Mouse (Mus musculus) retina, postnatal 7 days (tissue): ENCODE data around the gene Cd164l2.

Source experiments
- DNase-seq: peaks from one replicate; pipeline ENCODE4 v3.0.0-alpha.2; 2012; ENCODE audit warnings: low read depth, low spot score

Gene Cd164l2

GRCm38 (mm10) chr4:133220656-133221055 lies 8.7 kb downstream of the Cd164l2 start:
- DNase-seq, result no peak

GRCm38 (mm10) chr4:133221701-133222100 lies 9.8 kb downstream of the Cd164l2 start:
- DNase-seq, result no peak

DNA sequence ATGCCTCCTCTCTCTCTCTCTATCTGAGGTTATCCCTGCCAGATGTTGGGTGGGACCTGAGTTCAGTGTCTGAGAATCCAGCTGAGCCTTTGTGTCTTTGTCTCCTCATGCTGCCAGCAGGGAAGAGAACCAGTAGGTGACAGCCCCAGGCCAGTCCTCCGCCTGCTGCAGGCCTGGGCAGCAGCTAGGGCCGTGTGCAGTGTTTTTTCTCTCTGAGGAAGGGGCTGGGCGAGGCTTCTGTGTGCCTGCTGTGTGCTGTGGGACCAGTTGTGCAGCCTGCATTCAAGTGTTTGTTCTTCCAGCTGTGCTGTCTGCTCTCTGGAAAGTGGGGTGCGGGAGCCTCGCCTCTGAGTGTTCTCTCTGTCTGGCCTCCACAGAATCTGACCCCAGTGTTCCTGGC lies 11.9 kb downstream of the Cd164l2 start:
- DNase-seq, result no peak

DNA sequence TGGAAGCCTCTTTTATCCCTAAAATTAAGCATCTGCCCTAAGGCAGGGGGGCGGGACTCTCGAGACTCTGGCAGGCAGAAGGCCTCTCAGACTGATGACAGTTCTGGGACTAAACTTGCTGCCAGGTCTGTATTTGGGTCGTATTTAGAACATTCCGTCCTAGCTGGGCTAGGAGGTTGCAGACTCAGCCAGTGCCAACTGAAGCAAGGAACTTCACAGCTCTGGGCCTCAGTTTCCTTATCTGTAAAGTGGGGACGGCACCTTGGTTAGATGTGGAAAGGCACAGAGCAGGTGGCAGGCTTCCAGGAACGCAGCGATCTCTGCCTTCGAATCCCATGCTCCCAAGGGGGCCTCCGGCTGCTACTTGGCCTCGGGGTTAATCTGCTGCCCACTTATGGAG lies 14.1 kb downstream of the Cd164l2 start:
- DNase-seq, result no peak

- DNase-seq, result no peak
Observed at GRCm38 (mm10) chr4:133227636-133228035, 15.7 kb downstream of the Cd164l2 start.

DNA sequence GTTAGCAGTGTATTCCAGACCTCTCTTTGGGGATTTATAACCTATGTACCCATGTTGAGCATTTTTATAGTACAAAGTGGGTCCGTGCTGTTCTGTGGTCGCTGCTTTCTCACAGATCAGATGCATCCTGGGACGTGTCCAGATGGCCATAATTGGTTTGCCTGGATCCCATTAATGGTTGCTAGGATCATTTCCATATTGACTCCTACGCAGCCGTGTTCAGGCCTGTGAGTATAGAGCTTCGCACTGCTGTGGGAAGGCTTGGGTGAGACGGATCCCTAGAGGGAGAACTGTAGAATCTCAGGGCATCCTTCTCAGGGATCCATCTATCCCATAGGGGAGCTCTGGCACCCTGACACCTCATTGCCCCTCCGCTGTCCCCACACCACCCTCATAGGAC lies 17.7 kb downstream of the Cd164l2 start:
- no peak for DNase-seq

- DNase-seq, result no peak
Observed at GRCm38 (mm10) chr4:133233285-133233976, 21.5 kb downstream of the Cd164l2 start.

DNA sequence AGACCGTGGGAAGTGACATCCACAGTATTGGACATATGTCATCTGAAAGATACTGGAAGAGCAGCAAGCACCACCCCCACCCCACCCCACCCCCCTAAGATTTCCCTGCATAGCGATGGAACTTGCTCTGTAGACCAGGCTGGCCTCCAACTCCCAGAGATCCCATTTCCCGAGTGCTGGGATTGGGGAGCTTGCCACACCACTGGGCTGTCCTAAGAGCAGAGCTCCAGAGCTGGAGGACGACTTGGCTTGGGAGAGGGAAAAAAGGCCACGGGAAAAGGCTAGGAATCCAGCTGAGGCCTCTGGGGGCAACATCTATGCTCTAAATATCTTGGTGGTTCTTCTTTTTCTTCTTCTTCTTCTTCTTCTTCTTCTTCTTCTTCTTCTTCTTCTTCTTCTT lies 22.8 kb downstream of the Cd164l2 start:
- no peak for DNase-seq

- DNase-seq, result no peak
Observed at GRCm38 (mm10) chr4:133235415-133235814, 23.5 kb downstream of the Cd164l2 start.

DNA sequence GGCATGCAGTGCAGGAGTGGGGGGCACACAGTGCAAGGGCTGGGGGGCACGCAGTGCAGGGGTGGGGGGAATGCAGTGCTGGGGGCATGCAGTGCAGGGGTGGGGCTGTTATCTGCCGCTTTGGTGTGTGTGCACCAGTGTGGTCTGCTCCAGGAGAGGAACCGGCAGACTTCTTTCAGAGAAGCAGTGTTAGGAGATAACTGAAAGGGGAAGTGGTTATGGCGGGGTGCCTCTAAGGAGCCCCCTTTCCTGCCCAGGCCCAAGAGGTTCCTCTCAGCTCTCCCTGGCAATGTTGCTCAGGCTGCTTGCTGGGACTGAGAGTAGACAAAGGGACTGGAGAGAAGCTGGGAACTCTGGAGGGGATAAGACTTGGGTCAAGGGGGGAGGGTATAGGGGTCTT lies 26.0 kb downstream of the Cd164l2 start:
- DNase-seq, result no peak

GRCm38 (mm10) chr4:133240490-133240921 lies 28.6 kb downstream of the Cd164l2 start, which contains the start of gene Map3k6:
Gene Map3k6 (plus strand): TSS chr4:133240818.
- no peak for DNase-seq

GRCm38 (mm10) chr4:133240934-133241908 lies 29.3 kb downstream of the Cd164l2 start:
- DNase-seq, result peak; percentile 75

- DNase-seq, result no peak
Observed at GRCm38 (mm10) chr4:133241910-133242309, 30.0 kb downstream of the Cd164l2 start.

DNA sequence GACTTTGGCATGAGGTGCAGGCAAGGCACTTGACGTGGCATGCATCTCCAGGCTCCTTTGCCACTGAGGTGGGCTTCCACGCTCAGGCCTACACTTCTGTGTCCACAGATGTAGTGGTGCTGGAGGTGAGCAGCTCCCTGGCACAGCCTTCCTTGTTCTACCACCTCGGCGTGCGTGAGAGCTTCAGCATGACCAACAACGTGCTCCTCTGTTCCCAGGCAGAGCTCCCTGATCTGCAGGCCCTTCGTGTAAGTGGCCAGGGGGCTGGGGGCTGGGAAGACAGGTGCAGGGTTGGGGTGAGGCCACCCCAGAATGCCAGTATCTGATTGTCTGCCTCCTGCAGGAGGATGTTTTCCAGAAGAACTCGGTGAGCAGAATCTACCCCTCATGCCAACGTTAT lies 30.8 kb downstream of the Cd164l2 start:
- no peak for DNase-seq

GRCm38 (mm10) chr4:133243538-133243937 lies 31.6 kb downstream of the Cd164l2 start:
- no peak for DNase-seq

GRCm38 (mm10) chr4:133244289-133244688 lies 32.4 kb downstream of the Cd164l2 start:
- no peak for DNase-seq

DNA sequence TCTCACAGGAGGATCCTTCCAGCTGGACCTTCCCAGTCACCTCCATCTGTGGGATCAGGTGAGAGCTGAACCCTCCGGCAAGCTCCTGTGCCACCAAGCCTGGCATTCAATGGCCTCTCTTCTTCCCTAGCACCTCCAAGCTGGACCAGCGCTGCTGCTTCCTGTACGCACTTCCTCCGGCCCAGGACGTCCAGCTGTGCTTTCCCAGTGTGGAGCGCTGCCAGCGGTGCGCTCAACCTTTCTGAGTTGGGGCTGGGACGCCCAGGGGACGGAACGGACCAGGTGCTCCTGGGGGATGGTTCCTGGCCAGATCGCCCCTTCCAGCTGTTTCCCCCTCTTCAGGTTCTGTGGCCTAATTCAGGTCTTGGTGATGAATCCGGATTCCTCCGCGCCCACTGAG lies 35.1 kb downstream of the Cd164l2 start:
- no peak for DNase-seq

DNA sequence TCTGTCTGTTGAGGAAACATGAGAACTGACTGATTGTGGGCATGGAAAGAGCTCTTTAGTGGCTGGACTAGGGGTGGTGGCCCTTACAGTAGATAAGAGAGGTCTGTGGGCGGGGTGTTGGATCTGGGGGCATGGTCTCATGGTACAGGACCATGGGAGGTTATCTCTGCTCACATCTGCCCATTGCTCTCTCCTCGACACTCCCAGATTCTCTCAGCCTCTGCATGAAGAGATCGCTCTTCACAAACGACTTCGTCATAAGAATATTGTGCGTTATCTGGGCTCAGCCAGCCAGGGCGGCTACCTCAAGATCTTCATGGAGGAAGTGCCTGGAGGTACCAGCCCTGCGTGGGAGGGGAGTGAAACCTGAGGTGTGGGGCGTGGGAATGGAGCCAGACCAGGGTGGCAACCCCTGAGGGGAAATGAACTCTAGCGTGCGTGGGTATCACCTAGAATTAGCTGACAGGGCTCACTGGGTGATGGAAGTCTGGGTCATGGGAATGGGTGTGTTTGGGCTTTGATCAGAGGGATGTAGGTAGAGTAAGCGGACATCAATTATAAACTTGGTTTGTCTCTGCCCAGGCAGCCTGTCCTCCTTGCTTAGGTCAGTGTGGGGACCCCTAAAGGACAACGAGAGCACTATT lies 36.0 kb downstream of the Cd164l2 start:
- DNase-seq, result no peak

- DNase-seq, result peak; percentile 53
Observed at GRCm38 (mm10) chr4:133250609-133251008, 38.7 kb downstream of the Cd164l2 start.

DNA sequence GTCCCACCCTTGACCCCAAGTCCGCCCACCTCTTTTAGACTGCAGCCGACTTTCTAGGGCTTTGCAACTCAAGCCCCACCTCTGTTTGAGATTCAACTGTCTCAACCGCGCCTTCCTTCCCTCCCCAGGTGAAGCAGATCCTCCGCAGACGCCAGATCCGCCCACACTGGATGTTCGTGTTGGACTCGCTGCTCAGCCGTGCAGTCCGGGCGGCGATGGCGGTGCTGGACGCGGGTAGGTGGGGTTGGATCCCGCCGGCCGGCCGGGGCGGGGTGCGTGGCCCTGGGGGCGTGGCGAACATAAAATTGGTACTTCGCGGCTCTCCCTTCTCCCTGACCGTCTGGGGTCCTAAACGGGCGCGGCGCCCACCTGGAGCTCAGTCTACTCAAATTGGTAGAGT lies 39.3 kb downstream of the Cd164l2 start:
- DNase-seq, result no peak

GRCm38 (mm10) chr4:133252089-133252488 lies 40.2 kb downstream of the Cd164l2 start:
- DNase-seq, result no peak

GRCm38 (mm10) chr4:133253412-133253811 lies 41.5 kb downstream of the Cd164l2 start:
- DNase-seq, result no peak
